Mouse (Mus musculus) adrenal gland, adult 2 months (tissue): Measurements from ENCODE around the gene Kcnj12. TPM values are rescaled to one million over a fixed set of nuclear protein-coding genes. Genes with fewer than 3 reads are reported as not detected.

Source experiments
- DNase-seq: peaks from one replicate; pipeline ENCODE4 v3.0.0; 2021
- polyA plus RNA-seq: library from polyadenylated mRNA; depleted of rRNA; stranded (reverse); fragments of >200 nt; gene quantifications from 2 replicates; pipeline ENCODE4 v1.2.3, GENCODE M21; 2012
- total RNA-seq, 2 experiments: library from RNA; stranded (reverse); gene quantifications; 2 replicates each; pipeline ENCODE4 v1.2.3; 2021

Kcnj12 gene
- total and polyA plus RNA-seq, 3 experiments: 1.5 to 5.0 (median 3.1) TPM

GRCm38 (mm10) chr11:61024996-61025395 is 2.6 kb downstream of the Kcnj12 start:
- DNase-seq: no peak

DNA sequence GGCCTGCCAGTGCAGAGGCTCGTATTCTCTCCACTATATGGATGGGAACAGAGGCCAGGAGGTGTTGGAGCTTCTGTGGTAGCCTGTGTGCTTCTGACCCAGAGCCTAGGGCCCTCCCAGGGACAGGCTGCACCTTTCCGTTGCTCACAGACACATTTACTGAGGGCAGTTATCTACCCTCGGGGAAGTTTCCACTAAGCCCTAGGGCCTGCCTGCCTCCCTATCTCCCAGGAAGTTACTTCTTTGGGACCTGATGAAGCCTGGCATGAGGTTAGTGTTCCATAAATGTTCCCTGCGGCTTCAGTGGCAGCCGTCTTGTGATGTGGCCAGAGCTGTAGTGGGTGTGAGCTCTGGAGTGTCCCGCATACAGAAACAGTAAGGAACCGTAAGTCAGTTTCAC is 3.2 kb downstream of the Kcnj12 start:
- no peak for DNase-seq

DNA sequence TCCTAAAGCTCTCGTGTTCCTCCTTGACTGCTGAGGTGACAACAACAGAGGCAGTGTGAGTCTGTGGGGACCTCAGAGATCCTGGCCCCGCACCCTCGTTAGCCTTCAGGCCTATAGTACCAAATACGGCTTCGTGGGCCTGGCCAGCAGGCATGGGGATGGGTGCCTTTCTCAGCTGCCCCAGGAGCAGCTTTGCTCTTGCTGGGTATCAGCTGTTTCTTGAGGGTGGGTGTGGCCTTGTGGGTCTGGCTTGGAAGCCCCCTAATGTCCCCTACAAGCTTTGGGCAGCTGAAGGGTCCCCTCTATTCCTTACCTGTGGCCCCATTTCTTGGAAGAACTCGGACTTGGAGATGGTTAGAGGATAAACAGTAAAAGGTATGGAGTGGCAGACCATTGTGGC is 4.0 kb downstream of the Kcnj12 start:
- no peak for DNase-seq

- no peak for DNase-seq
Measured at GRCm38 (mm10) chr11:61027160-61027559, 4.8 kb downstream of the Kcnj12 start.

GRCm38 (mm10) chr11:61028211-61028950 is 6.0 kb downstream of the Kcnj12 start:
- DNase-seq: peak; percentile 41

DNA sequence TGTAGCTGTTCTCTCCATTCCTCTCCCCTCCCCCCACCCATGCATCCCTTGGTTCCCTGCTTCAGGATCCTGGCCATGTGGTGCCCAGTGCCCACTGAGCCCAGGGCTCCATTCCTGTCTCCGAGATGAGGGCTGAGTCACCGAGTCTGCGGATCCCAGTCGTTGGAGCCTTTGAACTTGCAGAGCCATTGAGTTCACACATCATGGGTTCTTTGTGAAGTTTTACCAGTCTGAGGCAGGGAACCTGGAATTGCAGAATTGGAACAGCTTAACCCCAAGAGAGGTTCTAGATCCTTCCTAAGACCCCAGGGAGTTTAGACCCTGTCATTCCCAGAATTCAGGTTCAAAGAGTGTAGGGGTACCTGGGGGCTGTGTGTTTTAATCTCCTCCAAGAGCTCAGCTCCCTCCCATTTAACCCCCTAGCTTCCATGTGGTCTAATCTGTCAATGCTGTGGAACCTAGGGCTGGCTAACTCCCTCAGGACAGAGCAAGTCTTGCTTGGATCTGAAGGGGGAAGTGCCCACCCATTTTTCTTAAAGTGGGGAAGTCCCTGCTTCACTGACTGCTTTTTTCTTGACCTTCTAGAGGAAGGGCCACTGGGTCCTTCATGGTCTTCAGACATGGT is 6.9 kb downstream of the Kcnj12 start:
- DNase-seq: no peak

DNA sequence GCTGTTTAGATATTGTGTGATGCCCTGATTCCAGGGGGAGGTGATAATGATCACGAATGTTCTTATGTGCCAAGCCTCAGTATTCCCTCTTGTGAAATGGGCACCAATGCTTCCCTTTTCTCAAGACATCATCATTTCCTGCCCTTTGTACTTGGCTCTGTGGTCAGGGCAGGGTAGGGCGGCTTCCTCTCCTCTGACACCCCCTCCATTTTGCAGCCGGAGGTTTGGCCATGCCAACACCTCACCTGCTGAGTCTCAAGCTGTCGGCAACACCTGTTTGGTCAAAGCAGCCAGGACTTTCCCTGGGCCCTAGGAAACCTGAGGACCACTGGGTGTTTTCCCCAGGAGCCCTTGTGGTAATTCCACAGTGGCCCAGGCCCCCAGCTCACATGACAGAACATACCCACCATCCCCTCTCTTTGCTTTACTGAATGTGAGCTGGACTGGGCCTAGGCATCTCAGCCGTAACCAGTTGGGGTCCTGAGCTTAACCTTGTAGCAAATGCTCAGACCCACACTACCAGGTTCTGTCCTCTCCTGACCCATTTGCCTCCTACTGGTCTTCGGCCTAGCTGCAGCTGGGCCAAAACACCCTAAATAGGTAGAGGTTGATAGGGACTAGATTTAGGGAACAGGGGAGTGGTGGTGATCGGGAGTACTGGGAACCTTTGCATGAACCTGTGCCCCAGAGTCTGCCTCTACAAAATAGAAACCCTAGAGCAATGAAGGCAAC is 7.7 kb downstream of the Kcnj12 start:
- no peak for DNase-seq

DNA sequence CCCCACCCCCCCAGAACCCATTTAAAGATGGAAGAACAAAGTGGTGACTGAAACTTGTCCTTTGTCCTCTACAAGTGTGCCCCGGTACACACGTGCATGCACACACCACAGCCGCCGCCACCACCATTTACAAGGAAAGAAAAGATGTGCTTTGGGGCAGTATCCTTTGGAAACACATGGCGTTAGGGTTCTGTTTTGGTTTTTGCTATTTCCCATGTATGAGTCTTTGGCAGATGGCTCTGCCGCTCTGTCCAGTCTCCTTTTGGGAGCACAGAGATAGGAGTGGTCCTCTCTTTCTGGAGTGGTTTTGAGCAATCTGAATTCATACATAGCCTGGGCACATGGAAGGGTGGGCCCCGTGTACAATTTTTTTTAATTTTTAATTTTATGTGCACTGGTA is 8.8 kb downstream of the Kcnj12 start:
- no peak for DNase-seq

- DNase-seq: no peak
Measured at GRCm38 (mm10) chr11:61031658-61032445, 9.5 kb downstream of the Kcnj12 start.

- no peak for DNase-seq
Measured at GRCm38 (mm10) chr11:61032481-61032880, 10.1 kb downstream of the Kcnj12 start.

DNA sequence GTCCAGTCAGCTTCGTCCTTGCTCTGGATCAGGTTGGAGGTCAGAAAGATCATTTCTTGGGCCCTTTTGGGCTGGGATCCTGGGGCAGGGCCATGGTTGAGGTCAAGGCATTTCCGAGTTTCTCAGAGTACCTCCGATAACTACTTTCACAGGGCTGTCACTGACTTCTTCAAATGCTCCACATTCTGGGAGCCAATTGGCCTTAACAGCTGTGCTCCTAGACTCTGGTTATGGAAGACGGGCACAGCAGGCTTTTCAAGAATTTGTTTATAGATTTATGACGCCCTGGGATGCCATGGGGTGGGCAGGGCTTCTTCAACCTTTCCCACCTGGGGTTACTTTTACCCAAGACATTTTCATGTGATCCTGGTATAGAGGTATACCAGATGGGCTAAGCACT is 10.8 kb downstream of the Kcnj12 start:
- no peak for DNase-seq

DNA sequence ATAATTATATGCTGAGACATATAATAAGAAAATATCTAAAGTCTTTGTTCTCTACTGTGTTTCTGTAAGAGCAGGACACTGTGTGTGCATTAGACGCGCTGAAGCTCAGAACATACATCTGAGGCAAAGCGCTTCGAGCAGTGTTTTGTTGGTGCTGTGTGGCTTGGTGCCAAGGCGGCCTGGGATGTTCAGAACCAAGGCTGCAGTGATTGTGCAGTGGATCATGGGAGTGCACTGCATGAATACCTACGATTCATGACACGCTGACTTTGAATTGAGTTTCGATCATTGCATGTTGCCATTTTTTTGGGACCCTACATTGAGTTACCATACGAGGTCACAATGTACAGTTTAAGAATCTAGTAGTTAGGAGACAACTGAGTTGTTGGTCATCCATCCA is 14.3 kb downstream of the Kcnj12 start:
- no peak for DNase-seq

DNA sequence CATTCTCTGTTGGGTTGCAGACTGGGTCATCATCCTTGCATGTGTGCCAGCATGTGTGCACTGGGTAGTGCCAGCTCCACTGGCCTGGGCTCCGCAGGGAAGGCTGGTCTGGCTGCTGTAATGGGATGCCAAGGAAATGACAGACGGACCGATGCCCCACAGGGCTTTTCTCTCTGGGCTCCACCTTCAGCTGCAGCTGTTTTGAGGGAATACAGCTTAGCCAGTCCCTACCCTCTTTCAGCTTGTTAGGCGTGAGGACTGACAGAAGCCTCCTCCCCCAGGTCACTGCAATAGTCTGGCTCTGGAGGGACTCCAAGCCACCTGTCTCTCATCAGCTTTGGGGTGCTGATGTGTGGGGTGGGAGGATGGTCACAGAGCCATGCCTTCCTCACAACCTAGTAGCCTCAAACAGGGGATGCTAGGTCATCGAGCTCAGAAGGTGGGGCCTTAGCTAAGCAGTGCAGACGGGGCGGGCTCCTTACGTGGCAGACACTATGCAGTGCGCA is 16.0 kb downstream of the Kcnj12 start:
- no peak for DNase-seq

DNA sequence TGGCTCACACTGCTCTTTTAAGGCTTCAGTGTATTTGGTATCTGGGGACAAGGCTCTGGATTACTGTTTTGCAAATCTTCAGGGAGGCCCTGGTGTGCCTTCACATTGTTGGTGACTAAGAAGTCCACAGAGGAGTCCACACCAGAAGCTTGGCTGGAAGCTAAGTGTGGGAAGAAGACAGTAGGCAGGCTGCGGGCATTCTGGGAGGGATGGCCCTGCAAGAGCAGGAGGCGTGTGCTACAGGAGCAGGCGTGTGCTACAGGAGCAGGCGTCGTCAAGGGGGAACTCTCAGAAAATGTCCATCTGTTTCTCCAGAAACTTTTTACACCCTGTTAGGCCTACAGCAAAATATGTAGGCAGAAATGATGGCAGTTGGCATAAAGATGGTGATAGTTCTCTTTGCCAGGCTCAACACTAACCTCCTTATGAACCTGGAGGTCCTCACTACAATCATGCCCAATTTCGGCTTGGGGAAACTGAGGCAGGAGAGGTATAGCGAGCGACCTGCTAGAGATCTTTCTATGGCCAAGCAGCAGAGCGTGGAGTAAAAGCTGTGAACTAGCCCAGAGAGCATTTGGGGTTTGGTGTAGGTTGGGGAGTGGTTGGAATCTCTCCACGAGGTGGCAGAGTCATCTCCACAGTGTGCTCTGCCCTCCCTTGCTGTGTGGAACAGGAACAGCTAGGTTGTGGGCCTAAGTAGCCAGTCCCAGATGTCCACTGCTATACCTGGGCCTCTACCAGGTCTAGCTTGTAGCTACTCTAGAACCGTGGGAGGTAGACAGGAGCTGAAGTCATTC is 18.7 kb downstream of the Kcnj12 start:
- DNase-seq: no peak

DNA sequence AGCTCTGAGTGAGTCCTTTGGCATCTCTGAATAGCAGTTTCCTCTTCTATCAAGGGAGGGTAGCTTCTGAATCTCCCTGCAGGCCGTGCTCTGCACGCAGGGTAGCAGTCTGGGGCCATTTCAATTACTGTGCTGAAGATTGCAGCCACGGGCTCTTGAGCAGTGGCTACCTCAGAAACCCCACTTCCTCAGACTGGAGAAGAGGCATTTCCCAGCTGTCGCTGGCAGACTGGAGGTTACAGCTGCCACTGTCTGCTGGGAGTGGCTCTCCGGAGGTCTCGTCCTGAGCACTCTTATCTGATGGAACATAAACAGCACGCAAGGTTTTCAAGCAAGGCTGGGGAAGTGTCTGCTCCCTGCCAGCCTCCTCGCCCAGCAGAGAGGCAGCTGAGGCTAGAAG is 20.2 kb downstream of the Kcnj12 start:
- DNase-seq: no peak

DNA sequence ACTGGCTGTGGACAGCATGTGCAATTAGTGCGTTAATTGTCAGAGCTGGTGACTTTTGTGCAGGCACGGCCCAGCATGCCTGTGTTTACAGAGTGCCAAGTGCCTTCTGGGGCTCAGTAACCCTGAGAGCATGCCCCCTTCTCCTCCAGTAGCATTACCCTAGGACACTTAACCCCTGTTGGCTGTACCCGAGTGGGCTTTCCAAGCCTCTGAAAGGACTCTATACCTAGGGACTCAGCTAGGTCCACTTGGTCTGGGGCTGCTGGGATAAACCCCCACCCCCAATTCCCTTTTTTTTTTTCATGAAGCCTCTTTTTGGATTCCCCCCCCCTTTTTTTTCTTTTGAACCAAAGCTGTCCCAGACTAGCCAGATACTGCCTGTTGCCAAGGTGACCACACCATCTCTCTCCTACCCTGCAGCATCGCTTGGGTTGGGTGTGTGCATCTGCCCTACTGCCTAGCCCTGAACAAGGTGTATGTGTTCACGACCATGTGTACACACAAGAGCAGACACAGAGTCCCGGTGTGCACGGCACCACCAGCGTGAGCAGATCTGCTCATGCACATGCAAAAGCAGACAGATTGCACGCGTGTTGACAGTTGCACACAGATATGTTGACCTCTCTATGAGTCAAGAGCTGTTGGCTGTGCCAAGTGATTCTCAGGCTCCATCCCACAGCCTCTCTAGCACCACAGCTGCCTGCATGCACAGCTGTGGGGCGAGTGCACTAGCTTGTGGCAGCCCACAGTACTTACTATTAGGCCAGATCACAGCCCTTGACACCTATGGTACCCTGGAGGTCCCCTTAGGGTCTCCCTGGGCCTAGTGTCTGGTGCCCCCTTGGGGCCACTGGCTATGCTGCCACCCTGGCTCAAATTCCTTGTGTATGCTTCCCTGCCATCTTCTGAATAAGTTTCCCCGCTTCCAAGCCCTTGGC is 21.0 kb downstream of the Kcnj12 start:
- no peak for DNase-seq

GRCm38 (mm10) chr11:61044741-61045140 is 22.4 kb downstream of the Kcnj12 start:
- no peak for DNase-seq

GRCm38 (mm10) chr11:61047441-61047840 is 25.1 kb downstream of the Kcnj12 start:
- DNase-seq: no peak

DNA sequence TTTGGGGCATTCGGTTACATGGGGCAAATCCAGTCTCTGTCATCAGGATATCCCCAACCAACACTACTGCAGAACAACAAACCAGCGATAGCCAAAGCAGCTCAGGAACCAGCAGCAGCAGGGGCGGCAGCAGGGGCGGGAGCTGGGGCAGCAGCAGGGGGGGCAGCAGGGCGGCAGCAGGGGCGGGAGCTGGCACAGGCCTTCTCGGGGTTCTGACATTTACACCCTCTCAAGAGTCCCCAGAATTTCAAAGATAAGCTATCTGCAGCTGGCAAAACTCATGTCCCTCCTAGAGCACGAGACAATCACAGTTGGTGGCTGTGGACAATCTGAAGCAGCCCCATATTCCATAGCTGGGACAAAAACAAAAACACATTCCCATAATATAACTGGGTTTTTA is 28.8 kb downstream of the Kcnj12 start:
- no peak for DNase-seq

DNA sequence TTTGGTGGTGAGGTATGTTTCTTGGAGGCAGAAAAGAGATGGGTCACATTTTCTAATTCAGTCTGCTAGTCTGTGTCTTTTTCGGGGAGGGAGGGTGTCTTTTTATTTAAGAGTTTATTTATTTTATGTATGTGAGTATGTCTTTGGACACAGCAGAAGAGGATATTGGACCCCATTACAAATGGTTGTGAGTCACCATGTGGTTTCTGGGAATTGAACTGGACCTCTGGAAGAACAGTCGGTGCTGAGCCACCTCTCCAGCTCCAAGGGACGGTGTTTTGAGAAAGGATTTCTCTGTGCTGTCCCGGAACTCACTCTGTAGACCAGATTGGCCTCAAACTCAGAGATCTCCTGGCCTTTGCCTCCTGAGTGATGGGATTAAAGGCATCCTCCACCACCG is 34.5 kb downstream of the Kcnj12 start:
- DNase-seq: no peak
